Mouse (Mus musculus) liver, embryonic 16.5 days (tissue): ENCODE results near the gene Vmn1r51. TPM values are rescaled to one million over a fixed set of nuclear protein-coding genes. Genes with fewer than 3 reads are reported as not detected.
"Not testable (repeated sequence)": the region's sequence is repeated elsewhere in the genome, so short reads cannot be mapped to it uniquely, and the experiment has no call there.

ENCODE experiments used
- ATAC-seq: fragments of 200-750 bp; cut with Nextera tagmentation; 2 replicates; pipeline ENCODE4 v1.8.0; 2017; ENCODE audit warnings: low read depth, mild to moderate bottlenecking, moderate number of reproducible peaks, moderate library complexity
- H3K27ac ChIP-seq: fragments of 300-500 bp; sonication (generic); 2 replicates; pipeline ENCODE4 v1.5.1; 2014; ENCODE audit warnings: mild to moderate bottlenecking, low read length
- H3K27me3 ChIP-seq: fragments of 300-500 bp; sonication (generic); 2 replicates; pipeline ENCODE4 v1.6.1; 2014; ENCODE audit warnings: low read depth, low read length, mixed read lengths; ENCODE audit not compliant: control insufficient read depth, insufficient read depth
- H3K36me3 ChIP-seq: fragments of 300-500 bp; sonication (generic); 2 replicates; pipeline ENCODE4 v1.6.1; 2014; ENCODE audit warnings: mild to moderate bottlenecking; ENCODE audit not compliant: control insufficient read depth, insufficient read depth
- H3K4me1 ChIP-seq: fragments of 300-500 bp; sonication (generic); 2 replicates; pipeline ENCODE4 v1.6.1; 2014; ENCODE audit warnings: low read depth, low read length, mixed read lengths; ENCODE audit not compliant: control insufficient read depth
- H3K4me2 ChIP-seq: fragments of 300-500 bp; sonication (generic); 2 replicates; pipeline ENCODE4 v1.6.1; 2014; ENCODE audit warnings: low read depth, low read length, mixed read lengths
- H3K4me3 ChIP-seq: fragments of 300-500 bp; sonication (generic); 2 replicates; pipeline ENCODE4 v1.5.1; 2014; ENCODE audit warnings: low read depth, mild to moderate bottlenecking, low read length
- H3K9ac ChIP-seq: fragments of 300-500 bp; sonication (generic); 2 replicates; pipeline ENCODE4 v1.6.1; 2014; ENCODE audit warnings: low read depth, low read length
- H3K9me3 ChIP-seq: fragments of 300-500 bp; sonication (generic); replicated peaks from 2 replicates; pipeline ENCODE4 v1.6.1; 2016; ENCODE audit warnings: low read length; ENCODE audit not compliant: control insufficient read depth
- WGBS: fragments of 180-500 bp; shearing (Covaris S2); extraction: QIAGEN DNeasy Blood & Tissue Kit; methylation state at CpG from one replicate; pipeline ENCODE4 v1.1.7; 2014; ENCODE audit not compliant: insufficient replicate concordance; 5-methylcytosine and 5-hydroxymethylcytosine counted together
- polyA plus RNA-seq: library from polyadenylated mRNA; unstranded; fragments of >200 nt; fragmentation: Nextera tagmentation; extraction: Ambion mirVana; gene quantifications from 2 replicates; pipeline ENCODE4 v1.2.1, GENCODE M21; 2015

The Vmn1r51 gene
- polyA plus RNA-seq: not detected in 2 replicates

- ATAC-seq, H3K36me3 ChIP-seq, H3K27ac ChIP-seq, H3K4me1 ChIP-seq, H3K9me3 ChIP-seq, H3K9ac ChIP-seq, H3K27me3 ChIP-seq, H3K4me2 ChIP-seq, H3K4me3 ChIP-seq: not testable (repeated sequence)
- WGBS: 71% methylated on average over 1 of the region's 1 CpGs
Measured at GRCm38 (mm10) chr6:90122296-90122695, at the start of gene Vmn1r51. Gene Vmn1r51 (plus strand): TSS chr6:90122596.

- Histone ChIP-seq H3K9me3 (no peaks in the 10 kb centered on the region), H3K9ac (no peak within 1 kb of the TSS), H3K27ac (no peak within 1 kb of the TSS), H3K36me3 (no peaks in the 10 kb centered on the region), H3K27me3 (no peaks in the 10 kb centered on the region), H3K4me3 (no peak within 1 kb of the TSS), H3K4me2 (no peak within 1 kb of the TSS), H3K4me1 (no peaks in the 10 kb centered on the region)
- 52% methylated on average over 4 of the region's 4 CpGs for WGBS
- no peak for ATAC-seq
Measured at GRCm38 (mm10) chr6:90078406-90078805, 44.0 kb upstream of the Vmn1r51 start, which contains the start of gene Vmn1r49. Gene Vmn1r49 (minus strand): TSS chr6:90078506.

GRCm38 (mm10) chr6:90100566-90100965 is 21.8 kb upstream of the Vmn1r51 start:
- H3K27me3 ChIP-seq: no peaks in the 10 kb centered on the region
- no peak overlapping the region for H3K9ac ChIP-seq
- H3K4me2 ChIP-seq: no peak overlapping the region
- no peak overlapping the region for H3K27ac ChIP-seq
- no peak overlapping the region for H3K4me3 ChIP-seq
- no peak for ATAC-seq
- 80% methylated on average over 2 of the region's 2 CpGs for WGBS
- no peaks in the 10 kb centered on the region for H3K36me3 ChIP-seq
- H3K4me1 ChIP-seq: no peaks in the 10 kb centered on the region
- H3K9me3 ChIP-seq: no peaks in the 10 kb centered on the region

DNA sequence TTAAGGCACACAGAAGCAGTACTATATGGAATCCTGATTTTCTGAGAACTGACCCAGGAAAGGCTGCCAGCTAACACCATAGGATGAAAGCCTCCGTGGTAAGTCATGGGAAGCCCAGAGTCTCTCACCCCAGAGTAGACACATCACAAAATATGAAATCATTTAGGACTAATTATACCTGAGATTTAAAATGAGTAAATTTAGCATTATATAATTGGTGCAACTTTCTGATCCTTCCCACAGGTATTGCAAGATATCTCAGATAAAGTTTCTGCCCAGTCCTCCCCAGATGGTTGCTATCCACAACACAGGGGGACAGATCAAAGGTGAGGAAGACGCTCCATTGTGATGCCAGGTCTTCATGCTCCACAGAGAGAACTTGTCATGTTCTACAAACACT is 21.3 kb upstream of the Vmn1r51 start, which contains the start of gene Vmn1r50:
Gene Vmn1r50 (plus strand): TSS at position 301 of the 400 bp plus-strand sequence.
- H3K4me3 ChIP-seq: no peak within 1 kb of the TSS
- ATAC-seq: no peak
- no peaks in the 10 kb centered on the region for H3K27me3 ChIP-seq
- H3K27ac ChIP-seq: no peak within 1 kb of the TSS
- H3K4me1 ChIP-seq: no peaks in the 10 kb centered on the region
- no peak within 1 kb of the TSS for H3K4me2 ChIP-seq
- H3K9me3 ChIP-seq: no peaks in the 10 kb centered on the region
- WGBS: 27% methylated on average over 2 of the region's 2 CpGs
- H3K36me3 ChIP-seq: no peaks in the 10 kb centered on the region
- H3K9ac ChIP-seq: no peak within 1 kb of the TSS

GRCm38 (mm10) chr6:90160139-90160538 is 37.7 kb downstream of the Vmn1r51 start:
- 66% methylated on average over 3 of the region's 3 CpGs for WGBS
- H3K4me3 ChIP-seq: no peak overlapping the region
- no peak overlapping the region for H3K9ac ChIP-seq
- H3K4me2 ChIP-seq: no peak overlapping the region
- no peaks in the 10 kb centered on the region for H3K27me3 ChIP-seq
- H3K9me3 ChIP-seq: no peaks in the 10 kb centered on the region
- H3K4me1 ChIP-seq: no peaks in the 10 kb centered on the region
- no peaks in the 10 kb centered on the region for H3K36me3 ChIP-seq
- H3K27ac ChIP-seq: no peak overlapping the region
- ATAC-seq: no peak

DNA sequence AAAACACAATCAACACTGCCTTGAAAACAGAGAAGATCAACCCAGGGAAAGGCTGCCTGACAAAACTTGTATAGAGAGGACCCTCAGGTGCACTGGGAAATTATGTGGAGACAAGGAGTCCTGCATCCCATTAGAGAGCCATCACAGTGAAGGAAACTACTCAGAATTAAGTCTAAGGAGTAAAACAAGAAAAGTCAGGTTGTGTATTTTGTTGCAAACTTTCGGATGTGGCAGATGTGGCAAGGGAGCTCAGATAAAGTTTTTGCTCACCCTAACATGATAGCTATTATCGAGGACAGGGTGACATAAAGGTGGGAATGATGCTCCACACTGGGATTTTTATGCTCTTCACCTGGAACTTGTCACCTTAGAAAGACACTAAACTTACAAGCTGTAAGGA is 52.1 kb downstream of the Vmn1r51 start, which contains the start of gene Vmn1r52:
Gene Vmn1r52 (plus strand): TSS at position 301 of the 400 bp plus-strand sequence.
- 35% methylated on average over 2 of the region's 2 CpGs for WGBS
- Histone ChIP-seq H3K4me1 (no peaks in the 10 kb centered on the region), H3K27ac (no peak within 1 kb of the TSS), H3K9me3 (no peaks in the 10 kb centered on the region), H3K9ac (no peak within 1 kb of the TSS), H3K27me3 (no peaks in the 10 kb centered on the region), H3K4me2 (no peak within 1 kb of the TSS), H3K4me3 (no peak within 1 kb of the TSS), H3K36me3 (no peaks in the 10 kb centered on the region)
- no peak for ATAC-seq

Other genes with a start within 250 kb of the Vmn1r51 start
- not detected in 2 replicates for gene Vmn1r42, start 246.2 kb upstream of the Vmn1r51 start, polyA plus RNA-seq
- not detected in 2 replicates for gene Vmn1r43, start 246.2 kb upstream of the Vmn1r51 start, polyA plus RNA-seq
- not detected in 2 replicates for gene Vmn1r44, start 238.9 kb upstream of the Vmn1r51 start, polyA plus RNA-seq
- not detected in 2 replicates for gene Vmn1r45, start 182.0 kb upstream of the Vmn1r51 start, polyA plus RNA-seq
- gene Vmn1r46, start 153.3 kb upstream of the Vmn1r51 start, polyA plus RNA-seq: not detected in 2 replicates
- gene Vmn1r47, start 106.4 kb upstream of the Vmn1r51 start, polyA plus RNA-seq: not detected in 2 replicates
- gene Vmn1r48, start 85.8 kb upstream of the Vmn1r51 start, polyA plus RNA-seq: not detected in 2 replicates
- gene Vmn1r49, start 44.1 kb upstream of the Vmn1r51 start, polyA plus RNA-seq: not detected in 2 replicates
- gene Vmn1r50, start 21.2 kb upstream of the Vmn1r51 start, polyA plus RNA-seq: not detected in 2 replicates
- gene Vmn1r52, start 52.2 kb downstream of the Vmn1r51 start, polyA plus RNA-seq: not detected in 2 replicates
- gene V1ra8, start 80.2 kb downstream of the Vmn1r51 start, polyA plus RNA-seq: not detected in 2 replicates
- not detected in 2 replicates for gene Vmn1r53, start 101.8 kb downstream of the Vmn1r51 start, polyA plus RNA-seq
- gene Vmn1r54, start 123.7 kb downstream of the Vmn1r51 start, polyA plus RNA-seq: not detected in 2 replicates
- gene BC048671, start 178.6 kb downstream of the Vmn1r51 start, polyA plus RNA-seq: 0.12 TPM in 1 of 2 replicates, not detected in the other
- gene Chst13, start 202.6 kb downstream of the Vmn1r51 start, polyA plus RNA-seq: 13.1 and 13.4 TPM in 2 replicates
- gene Uroc1, start 210.7 kb downstream of the Vmn1r51 start, polyA plus RNA-seq: 32.3 and 41.1 TPM in 2 replicates
- gene Zxdc, start 246.9 kb downstream of the Vmn1r51 start, polyA plus RNA-seq: 2.0 and 3.0 TPM in 2 replicates